Mouse (Mus musculus) embryonic facial prominence, embryonic 13.5 days (tissue): Measurements from ENCODE around the gene Canx. TPM values are rescaled to one million over a fixed set of nuclear protein-coding genes. Genes with fewer than 3 reads are reported as not detected.
"Not testable (repeated sequence)": the region's sequence is repeated elsewhere in the genome, so short reads cannot be mapped to it uniquely, and the experiment has no call there.

Source experiments
- ATAC-seq: fragments of 200-750 bp; cut with Nextera tagmentation; 2 replicates; pipeline ENCODE4 v1.8.0; 2017; ENCODE audit warnings: low read depth; ENCODE audit not compliant: insufficient number of reproducible peaks, insufficient read depth, low FRiP score, low TSS enrichment
- H3K27ac ChIP-seq: fragments of 300-500 bp; sonication (generic); 2 replicates; pipeline ENCODE4 v1.5.1; 2015; ENCODE audit warnings: moderate library complexity, mild to moderate bottlenecking, inconsistent platforms
- H3K27me3 ChIP-seq: fragments of 300-500 bp; sonication (generic); 2 replicates; pipeline ENCODE4 v1.6.1; 2015; ENCODE audit warnings: mild to moderate bottlenecking, inconsistent platforms
- H3K36me3 ChIP-seq: fragments of 300-500 bp; sonication (generic); 2 replicates; pipeline ENCODE4 v1.6.1; 2015; ENCODE audit warnings: mild to moderate bottlenecking, inconsistent platforms
- H3K4me1 ChIP-seq: fragments of 300-500 bp; sonication (generic); 2 replicates; pipeline ENCODE4 v1.6.1; 2015; ENCODE audit warnings: inconsistent platforms
- H3K4me2 ChIP-seq: fragments of 300-500 bp; sonication (generic); 2 replicates; pipeline ENCODE4 v1.6.1; 2015; ENCODE audit warnings: moderate library complexity, mild to moderate bottlenecking, inconsistent platforms
- H3K4me3 ChIP-seq: fragments of 300-500 bp; sonication (generic); 2 replicates; pipeline ENCODE4 v1.5.1; 2015; ENCODE audit warnings: mild to moderate bottlenecking, inconsistent platforms
- H3K9ac ChIP-seq: fragments of 300-500 bp; sonication (generic); 2 replicates; pipeline ENCODE4 v1.6.1; 2015; ENCODE audit warnings: mild to moderate bottlenecking, inconsistent platforms
- H3K9me3 ChIP-seq: fragments of 300-500 bp; sonication (generic); 2 replicates; pipeline ENCODE4 v1.6.1; 2016; ENCODE audit warnings: inconsistent platforms
- WGBS: fragments of 180-500 bp; shearing (Covaris S2); methylation state at CpG from one replicate; pipeline ENCODE4 v1.1.7; 2015; ENCODE audit warnings: mixed read lengths; 5-methylcytosine and 5-hydroxymethylcytosine counted together
- polyA plus RNA-seq: library from polyadenylated mRNA; unstranded; fragments of >200 nt; fragmentation: Nextera tagmentation; extraction: Ambion mirVana; gene quantifications from 2 replicates; pipeline ENCODE4 v1.2.1, GENCODE M21; 2015

Gene Canx
- polyA plus RNA-seq, 1 experiment from 2014 or later, result 289 TPM

- Histone ChIP-seq H3K36me3 (peaks cover 2% of the 10 kb centered on the region; the same call in 1 of the 2 replicates), H3K4me1 (peaks cover 6% of the 10 kb centered on the region), H3K9me3 (no peaks in the 10 kb centered on the region), H3K9ac (no peak overlapping the region), H3K27ac (no peak overlapping the region), H3K4me2 (no peak overlapping the region), H3K27me3 (no peaks in the 10 kb centered on the region), H3K4me3 (no peak overlapping the region)
- 90% methylated on average over 1 of the region's 1 CpGs for WGBS
- no peak for ATAC-seq
Observed at GRCm38 (mm10) chr11:50329378-50329777, 3.9 kb upstream of the Canx start.

- Histone ChIP-seq H3K4me3 (no peak overlapping the region), H3K9me3 (no peaks in the 10 kb centered on the region), H3K36me3 (peaks cover 2% of the 10 kb centered on the region; the same call in 1 of the 2 replicates), H3K4me2 (no peak overlapping the region), H3K4me1 (peaks cover 19% of the 10 kb centered on the region), H3K27ac (no peak overlapping the region), H3K27me3 (no peaks in the 10 kb centered on the region), H3K9ac (no peak overlapping the region)
- ATAC-seq, result no peak
- 89% methylated on average over 3 of the region's 3 CpGs for WGBS
Observed at GRCm38 (mm10) chr11:50328075-50328625, 2.7 kb upstream of the Canx start.

- peak overlapping the region; percentile 70 for H3K4me2 ChIP-seq
- no peaks in the 10 kb centered on the region for H3K9me3 ChIP-seq
- 5% methylated on average over 7 of the region's 7 CpGs for WGBS
- peaks cover 34% of the 10 kb centered on the region for H3K4me1 ChIP-seq
- peak overlapping the region; percentile 75 for H3K4me3 ChIP-seq
- peak overlapping the region; percentile 92 for H3K27ac ChIP-seq
- H3K27me3 ChIP-seq, result no peaks in the 10 kb centered on the region
- peaks cover 2% of the 10 kb centered on the region; the same call in 1 of the 2 replicates for H3K36me3 ChIP-seq
- ATAC-seq, result no peak
- H3K9ac ChIP-seq, result peak overlapping the region; percentile 86
Observed at GRCm38 (mm10) chr11:50326302-50326966, 961 bp upstream of the Canx start.

GRCm38 (mm10) chr11:50324751-50325471 is 562 bp downstream of the Canx start:
- peak; percentile 71 for ATAC-seq
- Histone ChIP-seq H3K4me3 (peak overlapping the region; percentile 75), H3K4me2 (peak overlapping the region; percentile 88), H3K27ac (peak overlapping the region; percentile 89), H3K27me3 (no peaks in the 10 kb centered on the region), H3K36me3 (peaks cover 2% of the 10 kb centered on the region; the same call in 1 of the 2 replicates), H3K9me3 (no peaks in the 10 kb centered on the region), H3K4me1 (peaks cover 42% of the 10 kb centered on the region), H3K9ac (peak overlapping the region; percentile 98)
- WGBS, result under 1% methylated on average over 33 of the region's 34 CpGs

- Histone ChIP-seq H3K4me2 (peak overlapping the region; percentile 88), H3K27ac (no peak overlapping the region)
- WGBS, result 52% methylated on average over 1 of the region's 1 CpGs
Observed at GRCm38 (mm10) chr11:50323843-50324242, 1.6 kb downstream of the Canx start.

GRCm38 (mm10) chr11:50322345-50322744 is 3.1 kb downstream of the Canx start:
- Histone ChIP-seq H3K36me3 (peaks cover 3% of the 10 kb centered on the region; the same call in 1 of the 2 replicates), H3K9ac (no peak overlapping the region), H3K9me3 (no peaks in the 10 kb centered on the region), H3K27me3 (no peaks in the 10 kb centered on the region), H3K4me1 (peaks cover 42% of the 10 kb centered on the region), H3K4me2 (peak overlapping the region; percentile 88; the same call in 1 of the 2 replicates), H3K27ac (no peak overlapping the region), H3K4me3 (no peak overlapping the region)
- no peak for ATAC-seq

More at GRCm38 (mm10) chr11:50323843-50324242, 1.6 kb downstream of the Canx start:
- H3K4me1 ChIP-seq, result peaks cover 42% of the 10 kb centered on the region
- peak overlapping the region; percentile 98 for H3K9ac ChIP-seq
- no peaks in the 10 kb centered on the region for H3K9me3 ChIP-seq
- H3K4me3 ChIP-seq, result peak overlapping the region; percentile 75
- ATAC-seq, result no peak
- H3K27me3 ChIP-seq, result no peaks in the 10 kb centered on the region
- peaks cover 5% of the 10 kb centered on the region; the same call in 1 of the 2 replicates for H3K36me3 ChIP-seq

- Histone ChIP-seq H3K36me3 (peaks cover 3% of the 10 kb centered on the region; the same call in 1 of the 2 replicates), H3K27ac (no peak overlapping the region), H3K4me3 (no peak overlapping the region), H3K4me2 (no peak overlapping the region), H3K27me3 (no peaks in the 10 kb centered on the region), H3K9ac (no peak overlapping the region), H3K4me1 (peaks cover 39% of the 10 kb centered on the region), H3K9me3 (no peaks in the 10 kb centered on the region)
- WGBS, result 92% methylated on average over 6 of the region's 6 CpGs
- ATAC-seq, result no peak
Observed at GRCm38 (mm10) chr11:50321239-50321638, 4.2 kb downstream of the Canx start.

- not testable (repeated sequence) for H3K27ac ChIP-seq, H3K36me3 ChIP-seq, H3K4me3 ChIP-seq, ATAC-seq, H3K9ac ChIP-seq, H3K4me2 ChIP-seq, H3K9me3 ChIP-seq, H3K27me3 ChIP-seq
- H3K4me1 ChIP-seq, result peaks cover 35% of the 10 kb centered on the region
- WGBS, result 84% methylated on average over 4 of the region's 4 CpGs
Observed at GRCm38 (mm10) chr11:50319343-50319742, 6.1 kb downstream of the Canx start.

- H3K4me3 ChIP-seq, result no peak overlapping the region
- peaks cover 33% of the 10 kb centered on the region for H3K36me3 ChIP-seq
- H3K9me3 ChIP-seq, result no peaks in the 10 kb centered on the region
- H3K27ac ChIP-seq, result no peak overlapping the region
- no peak overlapping the region for H3K9ac ChIP-seq
- no peak overlapping the region for H3K4me2 ChIP-seq
- peaks cover 14% of the 10 kb centered on the region for H3K4me1 ChIP-seq
- no peak for ATAC-seq
- WGBS, result 74% methylated on average over 2 of the region's 2 CpGs
- H3K27me3 ChIP-seq, result no peaks in the 10 kb centered on the region
Observed at GRCm38 (mm10) chr11:50312803-50313202, 12.7 kb downstream of the Canx start.

- H3K36me3 ChIP-seq, result peaks cover 93% of the 10 kb centered on the region
- H3K4me1 ChIP-seq, result no peaks in the 10 kb centered on the region
- no peak overlapping the region for H3K9ac ChIP-seq
- no peak overlapping the region for H3K4me3 ChIP-seq
- no peaks in the 10 kb centered on the region for H3K9me3 ChIP-seq
- ATAC-seq, result no peak
- H3K27ac ChIP-seq, result no peak overlapping the region
- no peak overlapping the region for H3K4me2 ChIP-seq
- H3K27me3 ChIP-seq, result no peaks in the 10 kb centered on the region
- WGBS, result 96% methylated on average over 2 of the region's 2 CpGs
Observed at GRCm38 (mm10) chr11:50303406-50303805, 22.1 kb downstream of the Canx start.

GRCm38 (mm10) chr11:50292190-50292855 is 33.1 kb downstream of the Canx start, which contains the start of gene Maml1:
Maml1 (minus strand) TSS chr11:50292311.
- peak; percentile 97 for ATAC-seq
- H3K36me3 ChIP-seq, result peaks cover 40% of the 10 kb centered on the region
- H3K27me3 ChIP-seq, result no peaks in the 10 kb centered on the region
- H3K4me2 ChIP-seq, result peak within 1 kb of the TSS; percentile 81
- no peaks in the 10 kb centered on the region for H3K9me3 ChIP-seq
- H3K27ac ChIP-seq, result peak within 1 kb of the TSS; percentile 99
- peak within 1 kb of the TSS; percentile 98 for H3K4me3 ChIP-seq
- under 1% methylated on average over 45 of the region's 45 CpGs for WGBS
- H3K9ac ChIP-seq, result peak within 1 kb of the TSS; percentile 99
- peaks cover 25% of the 10 kb centered on the region for H3K4me1 ChIP-seq
